Mouse (Mus musculus) stomach, embryonic 14.5 days (tissue): ENCODE measurements around the gene 1810010D01Rik. TPM values are rescaled to one million over a fixed set of nuclear protein-coding genes. Genes with fewer than 3 reads are reported as not detected.
A peak's percentile ranks its signal among the peaks of the same experiment; 100 is the strongest.

Experiments used
- ATAC-seq: fragments of 200-750 bp; cut with Nextera tagmentation; 2 replicates; pipeline ENCODE4 v1.8.0; 2017; ENCODE audit warnings: low read depth, moderate TSS enrichment; ENCODE audit not compliant: insufficient number of reproducible peaks, insufficient read depth, low FRiP score
- H3K27ac ChIP-seq: fragments of 300-500 bp; sonication (generic); 2 replicates; pipeline ENCODE4 v1.5.1; 2014; ENCODE audit warnings: mild to moderate bottlenecking, low read length, moderate library complexity, mixed read lengths
- H3K27me3 ChIP-seq: fragments of 300-500 bp; sonication (generic); 2 replicates; pipeline ENCODE4 v1.6.1; 2014; ENCODE audit warnings: low read length, control low read depth, mixed read lengths; ENCODE audit not compliant: control insufficient read depth, insufficient read depth
- H3K36me3 ChIP-seq: fragments of 300-500 bp; sonication (generic); 2 replicates; pipeline ENCODE4 v1.6.1; 2014; ENCODE audit warnings: mild to moderate bottlenecking, control low read depth, low read length, moderate library complexity, mixed read lengths; ENCODE audit not compliant: control insufficient read depth, insufficient read depth
- H3K4me1 ChIP-seq: fragments of 300-500 bp; sonication (generic); 2 replicates; pipeline ENCODE4 v1.6.1; 2014; ENCODE audit warnings: low read length, control low read depth, mixed read lengths; ENCODE audit not compliant: control insufficient read depth, insufficient read depth
- H3K4me2 ChIP-seq: fragments of 300-500 bp; sonication (generic); replicated peaks from 2 replicates; pipeline ENCODE4 v1.6.1; 2014; ENCODE audit warnings: low read depth, low read length, control low read depth
- H3K4me3 ChIP-seq: fragments of 300-500 bp; sonication (generic); 2 replicates; pipeline ENCODE4 v1.5.1; 2014; ENCODE audit warnings: low read depth, low read length, control low read depth
- H3K9ac ChIP-seq: fragments of 300-500 bp; sonication (generic); replicated peaks from 2 replicates; pipeline ENCODE4 v1.6.1; 2014; ENCODE audit warnings: low read depth, mild to moderate bottlenecking, control low read depth, low read length, moderate library complexity, mixed read lengths
- H3K9me3 ChIP-seq: fragments of 300-500 bp; sonication (generic); 2 replicates; pipeline ENCODE4 v1.6.1; 2016; ENCODE audit warnings: low read depth, low read length, control low read depth; ENCODE audit not compliant: control insufficient read depth
- WGBS: fragments of 180-500 bp; shearing (Covaris S2); extraction: QIAGEN DNeasy Blood & Tissue Kit; methylation state at CpG from one replicate; pipeline ENCODE4 v1.1.7; 2014; 5-methylcytosine and 5-hydroxymethylcytosine counted together
- polyA plus RNA-seq: library from polyadenylated mRNA; unstranded; fragments of >200 nt; fragmentation: Nextera tagmentation; extraction: Ambion mirVana; gene quantifications from 2 replicates; pipeline ENCODE4 v1.2.1, GENCODE M21; 2014

Gene 1810010D01Rik
- polyA plus RNA-seq, 1 experiment from 2014 or later = 0.88 TPM

GRCm38 (mm10) chr7:145206056-145206610 is 1.8 kb downstream of the 1810010D01Rik start:
- Histone ChIP-seq H3K27ac (peak overlapping the region; percentile 95), H3K4me3 (peak overlapping the region; percentile 11; the same call in 1 of the 2 replicates), H3K9me3 (peaks cover 3% of the 10 kb centered on the region; the same call in 1 of the 2 replicates), H3K27me3 (no peaks in the 10 kb centered on the region), H3K4me2 (peak overlapping the region; percentile 43), H3K9ac (peak overlapping the region; percentile 41), H3K36me3 (no peaks in the 10 kb centered on the region), H3K4me1 (peaks cover 22% of the 10 kb centered on the region)
- WGBS = 1% methylated on average over 34 of the region's 34 CpGs
- ATAC-seq = peak; percentile 87

GRCm38 (mm10) chr7:145205363-145205902 is 2.5 kb downstream of the 1810010D01Rik start:
- no peaks in the 10 kb centered on the region for H3K27me3 ChIP-seq
- H3K27ac ChIP-seq = peak overlapping the region; percentile 95
- no peak overlapping the region for H3K4me3 ChIP-seq
- ATAC-seq = no peak
- H3K36me3 ChIP-seq = no peaks in the 10 kb centered on the region
- WGBS = 77% methylated on average over 4 of the region's 4 CpGs
- peaks cover 4% of the 10 kb centered on the region; the same call in 1 of the 2 replicates for H3K9me3 ChIP-seq
- no peak overlapping the region; the same call in 1 of the 2 replicates for H3K9ac ChIP-seq
- peaks cover 22% of the 10 kb centered on the region for H3K4me1 ChIP-seq
- peak overlapping the region; percentile 43; the same call in 1 of the 2 replicates for H3K4me2 ChIP-seq

- H3K27ac ChIP-seq = no peak overlapping the region
- WGBS = 57% methylated on average over 2 of the region's 2 CpGs
Observed at GRCm38 (mm10) chr7:145199711-145200110, 8.2 kb downstream of the 1810010D01Rik start.

GRCm38 (mm10) chr7:145198223-145198714 is 9.7 kb downstream of the 1810010D01Rik start:
- peak; percentile 42; the same call in 1 of the 2 replicates for ATAC-seq
- no peak overlapping the region for H3K4me2 ChIP-seq
- 36% methylated on average over 4 of the region's 4 CpGs for WGBS
- H3K9ac ChIP-seq = no peak overlapping the region
- H3K4me1 ChIP-seq = peaks cover 31% of the 10 kb centered on the region
- H3K27ac ChIP-seq = peak overlapping the region; percentile 45
- peaks cover 4% of the 10 kb centered on the region; the same call in 1 of the 2 replicates for H3K9me3 ChIP-seq
- H3K36me3 ChIP-seq = no peaks in the 10 kb centered on the region
- H3K27me3 ChIP-seq = no peaks in the 10 kb centered on the region
- no peak overlapping the region for H3K4me3 ChIP-seq

More at GRCm38 (mm10) chr7:145199711-145200110, 8.2 kb downstream of the 1810010D01Rik start:
- peaks cover 4% of the 10 kb centered on the region; the same call in 1 of the 2 replicates for H3K9me3 ChIP-seq
- no peak overlapping the region for H3K4me2 ChIP-seq
- H3K4me3 ChIP-seq = no peak overlapping the region
- H3K27me3 ChIP-seq = no peaks in the 10 kb centered on the region
- ATAC-seq = no peak
- no peaks in the 10 kb centered on the region for H3K36me3 ChIP-seq
- H3K4me1 ChIP-seq = peaks cover 22% of the 10 kb centered on the region
- H3K9ac ChIP-seq = no peak overlapping the region

GRCm38 (mm10) chr7:145197711-145198110 is 10.2 kb downstream of the 1810010D01Rik start:
- H3K4me3 ChIP-seq = no peak overlapping the region
- peak overlapping the region; percentile 45; the same call in 1 of the 2 replicates for H3K27ac ChIP-seq
- no peaks in the 10 kb centered on the region for H3K27me3 ChIP-seq
- no peak for ATAC-seq
- no peak overlapping the region for H3K4me2 ChIP-seq
- H3K36me3 ChIP-seq = no peaks in the 10 kb centered on the region
- peaks cover 4% of the 10 kb centered on the region; the same call in 1 of the 2 replicates for H3K9me3 ChIP-seq
- 41% methylated on average over 3 of the region's 3 CpGs for WGBS
- H3K4me1 ChIP-seq = peaks cover 31% of the 10 kb centered on the region
- H3K9ac ChIP-seq = no peak overlapping the region

- no peak for ATAC-seq
- Histone ChIP-seq H3K27ac (no peak overlapping the region), H3K27me3 (no peaks in the 10 kb centered on the region), H3K4me3 (no peak overlapping the region), H3K9me3 (peaks cover 4% of the 10 kb centered on the region; the same call in 1 of the 2 replicates), H3K36me3 (no peaks in the 10 kb centered on the region), H3K4me2 (no peak overlapping the region), H3K4me1 (peaks cover 31% of the 10 kb centered on the region), H3K9ac (no peak overlapping the region)
- WGBS = 54% methylated on average over 3 of the region's 3 CpGs
Observed at GRCm38 (mm10) chr7:145197042-145197441, 10.9 kb downstream of the 1810010D01Rik start.

GRCm38 (mm10) chr7:145196340-145196739 is 11.6 kb downstream of the 1810010D01Rik start:
- ATAC-seq = no peak
- Histone ChIP-seq H3K4me1 (peaks cover 31% of the 10 kb centered on the region), H3K9me3 (peaks cover 4% of the 10 kb centered on the region; the same call in 1 of the 2 replicates), H3K4me3 (no peak overlapping the region), H3K27me3 (no peaks in the 10 kb centered on the region), H3K27ac (no peak overlapping the region), H3K9ac (no peak overlapping the region), H3K4me2 (no peak overlapping the region), H3K36me3 (no peaks in the 10 kb centered on the region)
- 95% methylated on average over 6 of the region's 6 CpGs for WGBS

GRCm38 (mm10) chr7:145195186-145195927 is 12.6 kb downstream of the 1810010D01Rik start:
- Histone ChIP-seq H3K36me3 (no peaks in the 10 kb centered on the region), H3K27ac (no peak overlapping the region), H3K4me1 (peaks cover 31% of the 10 kb centered on the region), H3K4me3 (no peak overlapping the region), H3K9ac (no peak overlapping the region), H3K27me3 (no peaks in the 10 kb centered on the region), H3K9me3 (no peaks in the 10 kb centered on the region), H3K4me2 (no peak overlapping the region)
- 53% methylated on average over 5 of the region's 5 CpGs for WGBS
- no peak for ATAC-seq
